Mouse (Mus musculus): Measurements from ENCODE around the gene Gm17364. TPM values are rescaled to one million over a fixed set of nuclear protein-coding genes. Genes with fewer than 3 reads are reported as not detected.

Gm17364 gene
- polyA plus RNA-seq (2015; fragmentation: Illumina TruSeq; extraction: RNeasy Lipid Tissue Mini Kit (QIAGEN cat#74804); ENCODE audit: insufficient read depth, low read depth, low replicate concordance): not detected

DNA sequence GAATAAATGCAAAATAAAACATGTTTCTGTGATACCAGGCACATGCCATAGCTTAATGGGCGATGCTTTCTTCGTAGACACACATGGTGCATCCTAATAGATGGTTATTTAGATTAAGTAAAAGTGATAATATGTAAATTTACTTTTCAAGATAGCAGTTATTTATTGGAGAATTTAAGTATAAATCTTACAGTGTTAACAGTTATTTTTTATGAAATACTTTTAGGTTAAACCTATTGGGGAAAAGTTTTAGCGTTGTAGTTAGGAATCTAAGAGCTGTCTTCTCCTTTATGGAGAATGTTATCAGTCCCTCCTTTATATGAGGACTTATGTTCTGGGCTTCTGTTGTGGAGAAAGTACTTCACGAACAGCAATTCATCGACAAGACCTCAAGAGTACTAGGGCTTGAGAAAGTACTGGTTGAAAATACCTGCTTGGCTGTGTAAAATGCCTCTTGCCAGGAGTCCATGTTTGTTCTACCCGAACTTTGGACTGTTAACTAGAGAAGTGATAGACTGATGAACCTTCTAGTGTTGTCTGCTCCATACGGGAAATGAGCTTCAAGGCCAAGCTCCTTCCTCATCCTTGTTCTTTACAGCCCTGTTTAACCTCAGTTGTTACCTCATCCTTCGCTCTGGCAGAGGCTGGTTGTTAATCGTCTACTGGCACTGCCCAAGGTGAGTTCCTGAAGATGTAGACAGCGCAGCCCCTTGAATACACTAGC lies at the start of gene Gm17364:
Gm17364 (minus strand) TSS at position 51 of the 724 bp plus-strand sequence.

DNA sequence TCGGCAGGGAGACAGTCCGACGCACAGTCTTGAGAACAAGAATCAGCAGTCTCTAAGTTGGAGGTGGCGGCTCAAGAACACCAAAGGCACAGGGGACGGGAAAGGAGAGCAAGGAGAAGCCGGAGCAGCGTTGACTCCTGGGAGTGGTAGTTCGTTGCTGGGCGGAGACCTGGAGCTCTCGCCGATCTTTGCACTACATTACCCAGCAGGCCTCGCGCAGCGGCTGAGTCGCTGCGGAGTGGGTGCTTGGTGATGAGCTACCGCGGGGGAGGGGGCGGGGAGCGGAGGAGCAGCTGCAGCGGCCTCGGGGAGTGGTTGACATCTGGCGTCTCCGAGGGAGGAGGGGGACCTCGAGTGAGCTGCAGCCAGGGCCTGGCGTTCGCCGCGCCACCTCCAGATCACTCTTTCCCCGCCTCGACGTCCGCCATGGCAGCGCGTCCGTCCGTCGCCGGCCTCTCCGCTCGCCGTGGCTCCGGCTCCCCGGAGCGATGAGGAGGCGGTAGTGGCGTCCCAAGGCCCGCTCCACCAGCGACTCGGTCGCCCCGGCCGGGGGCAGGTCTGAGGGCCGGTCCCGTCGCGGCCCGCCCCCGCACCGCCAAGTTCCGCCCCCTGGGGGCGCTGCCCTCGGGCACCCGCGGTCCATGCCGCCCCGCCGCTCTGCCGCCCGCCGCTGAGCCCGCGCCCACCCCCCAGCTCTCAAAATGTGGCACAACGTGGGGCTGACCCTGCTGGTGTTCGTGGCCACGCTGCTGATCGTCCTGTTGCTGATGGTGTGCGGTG lies 24.0 kb downstream of the Gm17364 start, which contains the start of gene Smim13:
Smim13 (plus strand) TSS at position 307 of the 780 bp plus-strand sequence.

Other genes with a start within 250 kb of the Gm17364 start
- gene Mak, start 194.3 kb downstream of the Gm17364 start, polyA plus RNA-seq (2015; fragmentation: Illumina TruSeq; extraction: RNeasy Lipid Tissue Mini Kit (QIAGEN cat#74804); ENCODE audit: insufficient read depth, low read depth, low replicate concordance): not detected
- not detected for gene Gcm2, start 162.9 kb downstream of the Gm17364 start, polyA plus RNA-seq (2015; fragmentation: Illumina TruSeq; extraction: RNeasy Lipid Tissue Mini Kit (QIAGEN cat#74804); ENCODE audit: insufficient read depth, low read depth, low replicate concordance)
- not detected for gene Sycp2l, start 159.7 kb downstream of the Gm17364 start, polyA plus RNA-seq (2015; fragmentation: Illumina TruSeq; extraction: RNeasy Lipid Tissue Mini Kit (QIAGEN cat#74804); ENCODE audit: insufficient read depth, low read depth, low replicate concordance)
- gene Elovl2, start 53.6 kb downstream of the Gm17364 start, polyA plus RNA-seq (2015; fragmentation: Illumina TruSeq; extraction: RNeasy Lipid Tissue Mini Kit (QIAGEN cat#74804); ENCODE audit: insufficient read depth, low read depth, low replicate concordance): 0.41 TPM
- gene Smim13, start 24.1 kb downstream of the Gm17364 start, polyA plus RNA-seq (2015; fragmentation: Illumina TruSeq; extraction: RNeasy Lipid Tissue Mini Kit (QIAGEN cat#74804); ENCODE audit: insufficient read depth, low read depth, low replicate concordance): 3.8 TPM
- gene Nedd9, start 213.4 kb upstream of the Gm17364 start, polyA plus RNA-seq (2015; fragmentation: Illumina TruSeq; extraction: RNeasy Lipid Tissue Mini Kit (QIAGEN cat#74804); ENCODE audit: insufficient read depth, low read depth, low replicate concordance): 6.2 TPM